Mouse (Mus musculus) layer of hippocampus, adult 9-10 months (tissue): ENCODE results near the gene Pop4.
"Not testable (repeated sequence)": the region's sequence is repeated elsewhere in the genome, so short reads cannot be mapped to it uniquely, and the experiment has no call there.

ENCODE experiments used
- DNase-seq: peaks from one replicate; pipeline ENCODE4 v3.0.0; 2022; ENCODE audit warnings: low spot score

Pop4 gene

DNA sequence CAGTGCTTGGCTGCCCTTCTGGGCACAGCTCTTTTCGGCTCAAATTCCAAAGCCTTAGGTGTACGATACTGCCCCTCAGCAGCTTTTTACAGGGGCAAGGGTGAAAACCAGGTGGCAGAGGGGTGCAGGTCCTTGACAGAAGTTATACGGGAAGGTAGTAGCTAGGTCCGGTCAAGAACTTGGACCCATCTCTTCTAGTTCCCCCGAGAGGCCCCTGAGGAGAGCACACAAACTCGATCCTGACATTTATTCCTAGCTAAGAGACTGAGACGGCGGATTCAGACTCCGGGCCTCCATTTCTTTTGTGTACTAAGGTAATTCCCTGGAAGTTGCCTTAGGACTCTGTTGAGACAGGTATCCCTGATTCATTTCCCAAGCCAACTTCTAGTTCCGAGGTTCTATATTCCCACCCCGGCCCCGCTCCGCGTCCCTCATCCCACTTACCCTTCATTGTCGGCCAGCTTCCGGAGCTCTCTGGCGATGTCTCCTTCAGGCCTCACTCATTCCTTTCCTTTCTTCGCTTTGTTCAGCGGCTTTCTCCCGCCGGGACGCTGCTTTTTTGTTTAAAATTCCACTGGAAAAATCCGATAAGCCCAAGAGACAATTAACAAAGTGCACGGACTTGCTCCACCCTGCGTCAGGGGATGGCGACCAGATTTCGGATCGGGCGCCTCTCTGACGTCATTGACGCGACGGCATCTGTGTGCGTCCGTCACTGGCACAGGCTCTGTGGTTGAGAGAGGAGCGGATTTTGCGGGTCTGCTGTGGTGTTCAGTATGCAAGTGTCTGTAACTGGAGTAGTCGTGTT is at the start of gene Pop4:
Gene Pop4 (minus strand): TSS at position 721 of the 808 bp plus-strand sequence.
- DNase-seq, result peak; percentile 85

- no peak for DNase-seq
These were observed 49.4 kb upstream of the Pop4 start for GRCm38 (mm10) chr7:38320641-38321040.

GRCm38 (mm10) chr7:38282192-38282591 is 11.0 kb upstream of the Pop4 start:
- DNase-seq, result not testable (repeated sequence)

DNA sequence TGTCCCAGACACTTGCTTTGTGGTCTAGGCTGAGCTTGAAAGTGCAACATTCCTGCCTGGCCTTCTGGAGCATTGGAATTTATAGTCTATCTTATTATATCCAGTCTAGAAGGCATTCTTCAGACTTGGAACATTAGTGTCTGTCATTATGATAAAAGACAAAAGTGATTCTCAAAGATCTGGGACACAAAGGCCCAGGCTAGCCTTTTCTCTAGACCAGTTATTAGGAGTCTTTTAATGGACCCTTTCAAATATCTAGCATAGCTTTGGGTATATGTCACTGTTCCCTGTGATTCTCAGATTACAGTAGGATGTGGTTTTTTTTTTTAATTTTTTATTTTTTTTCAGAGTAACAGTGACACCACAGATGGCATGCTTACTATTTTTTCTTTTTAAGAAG is 1.3 kb upstream of the Pop4 start:
- no peak for DNase-seq

- DNase-seq, result no peak
These were observed 636 bp upstream of the Pop4 start for GRCm38 (mm10) chr7:38271859-38272258.

DNA sequence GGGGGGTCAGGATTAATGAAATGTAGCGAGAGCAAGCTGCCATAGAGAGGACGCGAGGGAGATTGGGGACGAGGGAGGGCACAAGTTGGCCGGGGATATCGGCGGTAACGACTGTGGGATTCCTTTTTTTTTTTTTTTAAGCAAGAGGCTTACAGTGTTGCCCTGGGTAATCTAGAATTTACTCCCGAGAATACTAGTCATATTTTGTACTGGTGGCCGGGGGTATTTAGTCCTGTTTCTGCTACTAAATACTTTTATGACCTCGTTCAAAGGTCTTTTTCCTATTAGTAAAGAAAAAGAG is 238 bp upstream of the Pop4 start:
- DNase-seq, result no peak

DNA sequence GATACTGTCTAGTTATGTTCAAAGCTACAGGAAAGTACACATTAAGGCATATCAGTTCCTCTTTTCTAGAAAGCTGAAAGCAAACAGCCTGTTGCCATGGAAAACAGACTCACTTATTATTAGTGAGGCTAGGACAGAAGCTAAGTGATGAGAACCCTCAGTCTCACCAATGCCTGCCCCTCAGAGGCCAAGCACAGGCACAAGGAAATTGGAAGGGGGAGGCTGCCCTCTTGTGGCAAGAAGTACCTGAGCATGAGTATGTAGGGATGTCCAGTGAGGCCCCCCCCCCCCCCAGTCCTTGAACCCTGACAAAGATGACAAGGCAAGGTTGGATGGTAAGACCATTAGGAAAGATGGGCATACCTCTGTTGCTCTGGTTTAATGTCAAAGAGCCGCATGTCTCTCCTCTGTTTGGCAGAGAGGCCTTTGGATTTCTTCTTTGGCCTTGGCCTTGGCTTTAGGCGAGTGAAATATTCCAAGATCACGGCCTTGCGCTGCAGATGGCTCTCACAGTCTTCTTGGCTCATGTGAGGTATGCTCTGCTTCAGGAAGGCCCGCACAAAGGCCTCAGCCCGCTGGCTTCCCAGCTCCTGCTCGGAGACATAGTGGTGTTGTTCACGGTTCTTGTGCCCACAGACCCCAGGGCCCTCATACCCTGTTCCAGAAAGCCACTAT is 4.1 kb downstream of the Pop4 start:
- DNase-seq, result no peak

- DNase-seq, result no peak
These were observed 8.8 kb downstream of the Pop4 start for GRCm38 (mm10) chr7:38262406-38262805.

GRCm38 (mm10) chr7:38259631-38260030 is 11.6 kb downstream of the Pop4 start:
- no peak for DNase-seq

DNA sequence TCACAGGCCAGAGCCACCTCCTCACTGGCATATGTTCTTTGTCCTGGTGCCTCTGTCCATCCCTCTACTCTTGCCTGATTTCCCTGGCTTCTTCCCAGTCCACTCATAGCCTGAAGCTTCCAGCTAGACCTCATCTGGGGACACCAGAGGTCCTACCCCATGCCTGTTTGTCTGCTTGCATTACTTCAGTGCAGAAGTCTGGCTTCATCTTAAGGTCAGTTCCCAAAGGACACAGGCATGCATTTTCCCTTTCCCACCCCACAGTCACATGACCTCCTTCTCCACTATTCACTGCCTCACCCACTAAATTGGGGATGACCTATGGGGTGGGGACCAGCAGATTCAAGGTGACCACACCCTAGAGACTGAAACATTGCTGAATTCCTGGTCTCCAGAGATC is 17.8 kb downstream of the Pop4 start:
- no peak for DNase-seq

GRCm38 (mm10) chr7:38251494-38252216 is 19.6 kb downstream of the Pop4 start:
- DNase-seq, result no peak

DNA sequence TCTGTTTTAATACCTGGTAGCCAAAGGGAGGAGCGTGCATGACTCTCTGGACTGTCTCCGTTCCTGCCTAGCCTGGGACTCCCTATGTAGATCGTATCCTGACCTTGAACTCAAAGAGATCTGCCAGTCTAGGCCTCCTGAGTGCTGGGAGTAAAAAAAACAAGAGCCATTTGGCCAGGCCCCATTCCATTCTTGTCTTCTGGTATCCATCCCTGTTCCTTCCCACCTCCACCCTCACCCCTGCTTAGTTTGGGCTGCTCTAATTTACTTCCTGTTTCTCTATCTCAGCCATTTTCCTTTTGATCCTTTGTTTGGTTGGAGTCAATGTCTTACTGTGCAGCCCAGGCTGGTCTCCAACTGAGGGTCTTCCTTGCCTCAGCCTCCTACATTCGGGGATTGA is 28.8 kb downstream of the Pop4 start:
- no peak for DNase-seq

DNA sequence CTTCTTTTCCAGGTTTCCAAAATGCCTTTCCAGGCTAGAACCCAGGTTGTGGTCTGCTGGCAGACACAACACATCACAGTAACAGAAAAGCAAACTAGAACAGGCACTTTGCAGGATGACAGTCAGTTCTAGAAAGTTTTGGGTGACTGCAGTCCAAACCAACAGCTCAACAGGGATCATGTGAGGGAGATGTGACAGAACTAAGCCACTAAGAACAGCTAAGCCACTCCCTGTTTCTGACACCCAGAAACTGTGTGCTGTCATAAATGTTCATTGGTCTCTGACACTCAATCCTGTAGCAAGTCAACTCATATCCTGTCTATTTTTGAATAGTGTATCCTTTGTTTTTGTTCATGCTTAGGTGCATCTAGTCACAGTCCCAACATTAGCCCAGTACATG is 34.1 kb downstream of the Pop4 start:
- DNase-seq, result no peak

- DNase-seq, result no peak
These were observed 34.7 kb downstream of the Pop4 start for GRCm38 (mm10) chr7:38236400-38237105.

- no peak for DNase-seq
These were observed 40.9 kb downstream of the Pop4 start for GRCm38 (mm10) chr7:38230285-38230684.

GRCm38 (mm10) chr7:38228329-38228728 is 42.9 kb downstream of the Pop4 start:
- no peak for DNase-seq

- peak; percentile 61 for DNase-seq
These were observed 43.3 kb downstream of the Pop4 start, which contains the start of gene Plekhf1 for GRCm38 (mm10) chr7:38227900-38228298. Gene Plekhf1 (minus strand): TSS chr7:38228016.

- DNase-seq, result no peak
These were observed 43.9 kb downstream of the Pop4 start for GRCm38 (mm10) chr7:38227181-38227899.

GRCm38 (mm10) chr7:38226226-38226625 is 45.0 kb downstream of the Pop4 start:
- no peak for DNase-seq

- no peak for DNase-seq
These were observed 46.5 kb downstream of the Pop4 start for GRCm38 (mm10) chr7:38224577-38225369.

DNA sequence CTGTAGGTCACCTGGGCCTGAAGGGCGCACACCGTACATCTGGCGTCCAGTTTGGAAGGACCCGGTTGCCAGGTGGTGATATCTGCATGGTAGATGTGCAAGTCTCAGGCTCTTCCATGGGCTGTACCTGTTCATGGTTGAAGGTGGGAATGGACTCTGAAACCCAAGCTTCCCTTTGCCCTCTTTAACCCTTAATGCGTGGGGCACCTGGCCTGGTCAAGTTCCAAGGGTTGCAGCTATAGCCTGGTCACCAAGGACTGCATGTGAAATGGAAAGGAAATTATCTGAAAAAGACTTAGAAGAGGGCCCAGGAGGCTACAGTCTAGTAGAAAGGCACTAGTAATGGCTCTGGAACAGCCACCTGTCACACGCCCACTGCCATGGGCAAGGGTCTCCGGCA is 50.4 kb downstream of the Pop4 start:
- DNase-seq, result no peak
